Mouse (Mus musculus) MEL (cell line): ENCODE data around the gene Gm44973. TPM values are rescaled to one million over a fixed set of nuclear protein-coding genes. Genes with fewer than 3 reads are reported as not detected.
A peak's percentile ranks its signal among the peaks of the same experiment; 100 is the strongest.

ENCODE experiments used
- DNase-seq: peaks from one replicate; pipeline ENCODE4 v3.0.0; 2011; ENCODE audit warnings: low read depth, low spot score
- H3K27ac ChIP-seq: 2 replicates; pipeline ENCODE4 v1.5.1; 2012; ENCODE audit warnings: low read depth, mild to moderate bottlenecking, control low read depth, low read length, moderate library complexity; ENCODE audit not compliant: control insufficient read depth
- H3K27me3 ChIP-seq, 2 experiments: fragments of 150-350 bp in 1 of 2; sonication (generic) in 1 of 2; 2 replicates each; pipeline ENCODE4 v1.6.1; 2012; ENCODE audit warnings: low read length in 2 of 2, mild to moderate bottlenecking in 2 of 2, improper control_type of control experiment in 1 of 2, moderate library complexity in 1 of 2; ENCODE audit not compliant: insufficient read depth in 2 of 2, control insufficient read depth in 1 of 2
- H3K36me3 ChIP-seq, 2 experiments: 2 replicates each; pipeline ENCODE4 v1.6.1; 2012 to 2014; ENCODE audit warnings: low read length in 2 of 2, improper control_type of control experiment in 1 of 2, inconsistent platforms in 1 of 2, mild to moderate bottlenecking in 1 of 2; ENCODE audit not compliant: insufficient read depth in 2 of 2, control insufficient read depth in 1 of 2
- H3K4me1 ChIP-seq, 2 experiments: fragments of 150-350 bp in 1 of 2; sonication (generic) in 1 of 2; 2 replicates each; pipeline ENCODE4 v1.6.1; 2012; ENCODE audit warnings: low read length in 2 of 2, improper control_type of control experiment in 1 of 2, mild to moderate bottlenecking in 1 of 2; ENCODE audit not compliant: insufficient read depth in 2 of 2, control insufficient read depth in 1 of 2
- H3K4me3 ChIP-seq, 2 experiments: fragments of 150-350 bp in 1 of 2; sonication (generic) in 1 of 2; 2 replicates each; pipeline ENCODE4 v1.5.1; 2012; ENCODE audit warnings: low read depth in 2 of 2, low read length in 2 of 2, mild to moderate bottlenecking in 2 of 2, moderate library complexity in 2 of 2, control low read depth in 1 of 2, improper control_type of control experiment in 1 of 2; ENCODE audit not compliant: control insufficient read depth in 1 of 2, insufficient read depth in 1 of 2
- H3K79me2 ChIP-seq: 2 replicates; pipeline ENCODE4 v1.6.1; 2012; ENCODE audit warnings: mild to moderate bottlenecking, low read length, moderate library complexity; ENCODE audit not compliant: control insufficient read depth, poor library complexity, insufficient read depth
- H3K9ac ChIP-seq: 2 replicates; pipeline ENCODE4 v1.6.1; 2012; ENCODE audit warnings: low read depth, mild to moderate bottlenecking, control low read depth, low read length, moderate library complexity; ENCODE audit not compliant: control insufficient read depth, poor library complexity, severe bottlenecking
- H3K9me3 ChIP-seq: fragments of 150-350 bp; sonication (generic); replicated peaks from 2 replicates; pipeline ENCODE4 v1.6.1; 2012; ENCODE audit warnings: mild to moderate bottlenecking, low read length, improper control_type of control experiment, moderate library complexity; ENCODE audit not compliant: insufficient read depth
- BHLHE40 ChIP-seq: IDR thresholded peaks from 2 replicates; pipeline ENCODE4 v1.6.1; 2012; ENCODE audit warnings: low read depth, mild to moderate bottlenecking, inconsistent platforms, low read length, improper control_type of control experiment, borderline replicate concordance
- CHD1 ChIP-seq: IDR thresholded peaks from 2 replicates; pipeline ENCODE4 v1.6.1; 2012; ENCODE audit warnings: low read depth, mild to moderate bottlenecking, inconsistent platforms, low read length, improper control_type of control experiment
- ELF1 ChIP-seq: IDR thresholded peaks from 2 replicates; pipeline ENCODE4 v1.6.1; 2014; ENCODE audit warnings: low read depth, mild to moderate bottlenecking, inconsistent platforms, low read length, improper control_type of control experiment, moderate library complexity
- EP300 ChIP-seq, 2 experiments: IDR thresholded peaks; 2 replicates each; pipeline ENCODE4 v1.6.1; 2011; ENCODE audit warnings: improper control_type of control experiment in 2 of 2, low read length in 2 of 2, low read depth in 1 of 2, mild to moderate bottlenecking in 1 of 2
- HCFC1 ChIP-seq: IDR thresholded peaks from 2 replicates; pipeline ENCODE4 v1.6.1; 2012; ENCODE audit warnings: low read depth, mild to moderate bottlenecking, inconsistent platforms, low read length, improper control_type of control experiment, moderate library complexity
- JUND ChIP-seq: IDR thresholded peaks from 2 replicates; pipeline ENCODE4 v1.6.1; 2011; ENCODE audit warnings: low read depth, mild to moderate bottlenecking, improper control_type of control experiment, low read length
- MAX ChIP-seq: IDR thresholded peaks from 2 replicates; pipeline ENCODE4 v1.6.1; 2011; ENCODE audit warnings: low read length, improper control_type of control experiment
- MXI1 ChIP-seq: IDR thresholded peaks from 2 replicates; pipeline ENCODE4 v1.6.1; 2011; ENCODE audit warnings: mild to moderate bottlenecking, low read depth, low read length, improper control_type of control experiment
- NRF1 ChIP-seq: IDR thresholded peaks from 2 replicates; pipeline ENCODE4 v1.6.1; 2014; ENCODE audit warnings: low read depth, mild to moderate bottlenecking, inconsistent platforms, low read length, improper control_type of control experiment, moderate library complexity; ENCODE audit not compliant: poor library complexity, insufficient read depth, severe bottlenecking
- POLR2AphosphoS2 ChIP-seq: IDR thresholded peaks from 2 replicates; pipeline ENCODE4 v1.6.1; 2011; ENCODE audit warnings: low read length, improper control_type of control experiment
- RAD21 ChIP-seq: IDR thresholded peaks from 2 replicates; pipeline ENCODE4 v1.6.1; 2011; ENCODE audit warnings: mild to moderate bottlenecking, low read depth, low read length, improper control_type of control experiment
- SIN3A ChIP-seq: IDR thresholded peaks from 2 replicates; pipeline ENCODE4 v1.6.1; 2012; ENCODE audit warnings: low read length, improper control_type of control experiment, inconsistent platforms
- TBP ChIP-seq: IDR thresholded peaks from 2 replicates; pipeline ENCODE4 v1.8.0; 2011; ENCODE audit warnings: low read depth, low read length, improper control_type of control experiment
- USF1 ChIP-seq: IDR thresholded peaks from 2 replicates; pipeline ENCODE4 v1.6.1; 2014; ENCODE audit warnings: low read depth, mild to moderate bottlenecking, inconsistent platforms, low read length, improper control_type of control experiment, moderate library complexity
- ZKSCAN1 ChIP-seq: IDR thresholded peaks from 2 replicates; pipeline ENCODE4 v1.6.1; 2012; ENCODE audit warnings: low read depth, mild to moderate bottlenecking, inconsistent platforms, low read length, improper control_type of control experiment, moderate library complexity
- ZMIZ1 ChIP-seq: IDR thresholded peaks from 2 replicates; pipeline ENCODE4 v1.6.1; 2012; ENCODE audit warnings: low read depth, mild to moderate bottlenecking, inconsistent platforms, low read length, improper control_type of control experiment, moderate library complexity
- ZNF384 ChIP-seq: IDR thresholded peaks from 2 replicates; pipeline ENCODE4 v1.6.1; 2012; ENCODE audit warnings: low read depth, mild to moderate bottlenecking, inconsistent platforms, low read length, improper control_type of control experiment
- polyA plus RNA-seq, 2 experiments: library from polyadenylated mRNA; stranded (reverse) in 1 of 2; unstranded in 1 of 2; fragments of >175 nt in 1 of 2; fragments of >200 nt in 1 of 2; gene quantifications; 2 replicates each; pipeline versions ENCODE4 v1.2.1 to v1.2.4; 2012; ENCODE audit warnings: low replicate concordance in 2 of 2, low read depth in 1 of 2; ENCODE audit not compliant: insufficient read length in 2 of 2, insufficient read depth in 1 of 2, missing spikeins in 1 of 2
- total RNA-seq: library from RNA; depleted of rRNA; stranded (reverse); fragments of 300-350 nt; gene quantifications from 2 replicates; pipeline ENCODE4 v1.2.3, GENCODE M21; 2012

Gm44973 gene
- total and polyA plus RNA-seq, 3 experiments = 7.9 TPM; not detected in 2

DNA sequence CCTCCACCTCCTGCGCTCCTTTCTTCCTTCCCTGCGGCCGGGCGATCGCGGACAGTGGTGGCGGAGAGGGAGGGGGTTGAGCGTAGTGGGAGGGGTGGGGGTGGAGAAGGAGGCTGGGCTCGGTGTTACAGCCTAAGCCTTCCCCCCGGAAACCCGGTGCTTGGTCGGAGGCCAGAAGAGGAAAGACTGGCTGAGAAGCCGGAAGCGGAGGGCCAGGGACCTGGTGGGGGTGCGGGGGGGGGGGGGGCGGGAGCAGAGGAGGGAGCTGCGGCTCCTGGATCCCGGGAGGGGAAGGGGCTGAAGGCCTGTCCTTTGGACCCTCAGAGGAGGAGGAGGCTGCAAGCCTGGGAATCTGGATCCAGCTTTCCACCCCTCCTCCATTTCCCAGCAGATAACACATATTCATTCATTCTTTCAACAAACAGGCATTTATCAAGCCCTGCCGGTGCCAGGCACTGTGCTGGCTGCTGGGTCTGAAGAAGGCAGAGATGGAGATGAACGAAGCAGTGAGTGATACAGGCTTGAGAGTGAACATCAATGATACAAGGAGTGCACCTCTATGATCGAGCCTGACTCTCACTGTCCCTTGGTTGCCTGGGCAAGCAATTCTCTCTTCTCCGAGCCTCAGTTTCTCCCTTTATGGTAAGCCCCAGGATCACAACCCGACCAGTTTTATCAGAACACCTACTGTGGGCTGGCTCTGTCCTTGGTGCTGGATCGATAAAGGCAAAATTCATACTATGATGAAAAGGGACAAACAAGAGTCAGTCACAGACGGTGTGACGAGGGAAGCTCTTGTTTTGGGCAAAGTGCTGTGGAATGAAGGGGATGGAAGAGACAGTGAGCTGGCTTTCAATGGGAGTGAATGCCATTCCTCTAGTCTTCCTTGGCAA is 19.0 kb upstream of the Gm44973 start, which contains the start of gene Zfp579:
Gene Zfp579, minus strand, starts transcription at position 156 of the 893 bp plus-strand sequence.
- TF ChIP-seq ZMIZ1 (no peak), HCFC1 (peak; percentile 54; the same call in 1 of the 2 replicates), ZKSCAN1 (peak; percentile 79; the same call in 1 of the 2 replicates), SIN3A (peak; percentile 52)
- no peaks in the 10 kb centered on the region for H3K27me3 ChIP-seq
- H3K36me3 ChIP-seq = no peaks in the 10 kb centered on the region
- H3K79me2 ChIP-seq = no peaks in the 10 kb centered on the region
- H3K4me3 ChIP-seq = peak within 1 kb of the TSS; percentile 54 to 55
- H3K9me3 ChIP-seq = no peaks in the 10 kb centered on the region
- DNase-seq = peak; percentile 72
- peak within 1 kb of the TSS; percentile 59 for H3K9ac ChIP-seq
- H3K27ac ChIP-seq = no peak within 1 kb of the TSS
- no peaks in the 10 kb centered on the region; a peak in 1 of 4 replicates for H3K4me1 ChIP-seq

DNA sequence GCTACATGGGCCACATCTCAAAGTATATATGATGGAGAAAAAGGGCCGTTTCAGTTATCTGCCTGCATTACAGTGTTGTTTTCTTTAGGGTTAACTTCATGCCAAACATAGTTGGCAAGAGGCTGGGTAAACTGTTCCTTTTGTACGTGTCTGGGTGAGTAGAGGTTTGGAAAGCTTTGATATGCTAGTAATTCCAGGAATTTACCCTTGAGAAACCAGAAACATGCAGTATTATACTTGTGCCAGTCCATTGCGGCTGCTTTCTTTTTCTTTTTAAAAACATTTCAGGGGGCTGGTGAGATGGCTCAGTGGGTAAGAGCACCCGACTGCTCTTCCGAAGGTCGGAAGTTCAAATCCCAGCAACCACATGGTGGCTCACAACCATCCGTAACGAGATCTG is 18.4 kb upstream of the Gm44973 start:
- no peaks in the 10 kb centered on the region; a peak in 1 of 4 replicates for H3K4me1 ChIP-seq
- TF ChIP-seq CHD1 (no peak), MXI1 (no peak), MAX (no peak), EP300 (IDR thresholded peaks at IDR 0.05; ENCODE audit: low read depth in 1 of 2, low read length in 2 of 2) (no peak), NRF1 (no peak), HCFC1 (no peak), ZNF384 (no peak), USF1 (no peak), RAD21 (no peak), POLR2AphosphoS2 (no peak), JUND (no peak), BHLHE40 (no peak), TBP (no peak), ZMIZ1 (no peak), ELF1 (no peak), SIN3A (no peak)
- TF ChIP-seq, all 39 proteins: peak for 0
- no peak for DNase-seq
- Histone ChIP-seq H3K36me3 (no peaks in the 10 kb centered on the region), H3K79me2 (no peaks in the 10 kb centered on the region), H3K4me3 (no peak overlapping the region), H3K9ac (no peak overlapping the region), H3K27ac (no peak overlapping the region), H3K27me3 (no peaks in the 10 kb centered on the region), H3K9me3 (no peaks in the 10 kb centered on the region)
